Mouse (Mus musculus) adrenal gland, postnatal 4 days (tissue): ENCODE results near the gene Stag1. TPM values are rescaled to one million over a fixed set of nuclear protein-coding genes. Genes with fewer than 3 reads are reported as not detected.

Experiments used
- DNase-seq, 2 experiments: peaks; one replicate each; pipeline ENCODE4 v3.0.0; 2021 to 2022; ENCODE audit warnings: low spot score in 2 of 2, mixed read lengths in 2 of 2
- total RNA-seq, 2 experiments: library from RNA; stranded (reverse); gene quantifications; 2 replicates each; pipeline ENCODE4 v1.2.3; 2021

Gene Stag1
- total RNA-seq, 2 experiments from 2014 or later = 56.9 to 57.5 TPM

DNA sequence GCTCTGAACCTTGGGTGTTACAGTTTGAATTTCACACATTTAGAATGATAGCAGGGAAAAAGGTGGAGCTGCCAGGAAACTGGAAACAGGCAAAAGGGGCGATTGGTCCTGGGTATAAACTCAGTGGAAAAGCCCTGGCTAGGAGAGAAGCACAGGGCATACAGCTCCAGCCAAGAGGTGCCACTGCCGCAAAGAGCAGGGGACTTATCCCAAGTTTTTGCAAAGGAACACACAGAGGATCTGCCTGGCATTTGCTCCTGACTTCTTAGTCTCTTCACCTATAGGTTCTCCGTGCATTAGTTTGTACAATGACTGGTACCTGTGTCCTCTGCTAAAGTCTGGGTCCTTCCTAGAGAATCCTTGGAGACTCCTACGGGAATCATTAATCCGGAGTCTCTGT lies 5.6 kb downstream of the Stag1 start:
- no peak for DNase-seq

DNA sequence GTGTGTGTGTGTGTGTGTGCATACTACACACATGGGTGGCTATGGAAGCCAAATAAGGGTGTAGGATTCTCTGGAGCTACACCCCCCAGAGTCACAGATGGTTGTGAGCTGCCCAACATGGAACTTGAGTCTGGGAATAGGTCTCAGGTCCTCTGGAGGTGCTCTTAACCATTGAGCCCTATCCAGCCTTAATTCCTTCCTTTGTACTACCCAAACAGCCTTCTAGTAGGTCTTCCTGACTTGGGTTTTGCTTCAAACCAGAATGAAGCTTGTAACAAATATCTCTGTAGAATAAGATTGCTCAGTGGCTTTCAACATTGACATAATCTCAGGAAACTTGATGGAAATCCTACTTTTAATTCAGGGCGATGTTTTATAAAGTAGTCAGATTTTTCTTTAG lies 7.9 kb downstream of the Stag1 start:
- DNase-seq = no peak

DNA sequence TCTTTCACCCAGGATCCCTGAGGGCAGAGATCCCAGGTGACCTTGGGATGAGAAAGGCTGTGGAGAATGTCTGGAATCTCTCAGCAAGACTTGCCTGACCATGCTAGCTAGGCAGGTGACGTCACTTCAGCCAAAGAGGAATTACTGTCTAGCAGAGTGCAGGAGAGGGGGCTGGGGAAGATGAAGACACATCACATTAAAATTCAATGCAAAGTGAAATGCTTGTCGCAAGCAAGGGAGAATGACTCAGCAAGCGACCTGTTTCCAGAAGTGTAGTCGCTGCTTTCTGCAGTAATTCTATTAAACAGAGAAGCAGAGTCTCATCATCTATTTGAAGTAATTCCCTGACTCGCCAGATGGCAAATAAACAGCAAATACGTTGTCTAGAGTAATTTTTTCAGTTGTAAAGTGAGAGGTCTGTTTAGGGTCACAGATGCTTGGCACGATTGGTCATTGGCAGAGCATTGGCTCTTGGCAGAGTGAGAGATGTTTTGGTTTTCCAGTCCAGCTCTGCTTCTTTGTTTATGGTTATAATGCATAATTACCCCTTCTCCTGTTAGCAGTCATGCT lies 8.5 kb downstream of the Stag1 start:
- no peak for DNase-seq

DNA sequence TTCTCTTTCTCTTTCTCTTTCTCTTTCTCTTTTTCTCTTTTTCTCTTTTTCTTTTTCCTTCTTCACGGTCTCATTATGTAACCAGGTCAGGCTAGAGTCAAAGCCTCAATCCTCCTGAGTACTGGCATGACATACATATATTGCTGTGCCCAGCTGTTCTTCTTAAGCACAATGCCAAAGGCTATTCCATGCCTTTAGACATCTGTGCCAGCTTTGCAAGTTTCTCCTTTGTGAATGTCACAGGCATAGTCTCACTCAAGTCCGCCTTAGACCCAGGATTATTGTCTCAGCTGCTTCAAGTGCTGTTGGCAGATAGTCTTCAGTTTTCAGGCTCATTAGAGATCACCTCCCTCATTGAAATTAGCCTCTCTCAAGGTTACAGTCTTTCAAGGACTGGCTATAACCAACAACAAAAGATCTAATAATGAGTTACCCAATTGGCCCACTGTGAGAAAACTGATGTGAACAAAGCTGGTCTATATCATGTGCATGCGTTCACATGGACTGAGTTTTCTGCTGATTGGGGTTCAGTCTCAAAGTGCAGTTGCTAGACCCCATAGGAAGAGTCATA lies 16.0 kb downstream of the Stag1 start:
- no peak for DNase-seq

DNA sequence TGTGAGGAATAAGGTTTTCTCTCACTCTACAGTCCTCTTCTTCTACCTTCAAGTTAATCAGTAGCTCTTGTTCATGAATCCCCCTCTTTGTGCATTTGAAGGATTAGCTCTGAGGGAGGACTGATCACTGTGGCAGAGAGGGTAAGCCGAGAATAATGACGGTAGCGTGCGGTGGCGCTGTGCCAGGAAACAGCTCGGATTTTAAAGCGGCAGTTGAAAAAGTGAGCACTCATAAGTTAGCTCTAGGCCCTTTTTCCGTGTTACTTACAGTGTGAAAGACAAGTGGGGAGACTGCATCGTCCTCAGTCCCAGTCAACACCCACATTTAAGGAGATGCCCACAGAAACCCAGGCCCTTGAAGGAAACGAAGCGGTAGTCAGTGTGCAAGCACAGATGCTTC lies 19.3 kb downstream of the Stag1 start:
- DNase-seq = no peak

DNA sequence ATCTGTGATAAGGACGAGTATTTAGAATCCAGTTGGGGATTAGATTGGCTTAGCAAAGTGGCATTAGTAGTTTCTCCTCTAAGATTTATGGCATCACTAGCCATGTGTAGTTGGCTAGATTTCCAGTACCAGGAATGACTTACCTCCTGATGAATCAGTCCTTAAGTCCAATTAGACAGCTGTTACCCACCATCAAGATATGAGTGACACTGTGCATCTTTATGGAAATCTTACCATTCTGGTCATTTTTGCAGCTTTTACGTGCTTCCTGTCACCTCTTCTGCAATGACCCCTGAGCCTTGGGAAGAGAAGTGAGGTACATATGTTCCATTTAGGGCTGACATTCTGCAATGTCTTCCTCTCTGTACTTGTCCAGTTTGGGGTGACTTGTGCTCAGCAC lies 28.7 kb downstream of the Stag1 start:
- no peak for DNase-seq

DNA sequence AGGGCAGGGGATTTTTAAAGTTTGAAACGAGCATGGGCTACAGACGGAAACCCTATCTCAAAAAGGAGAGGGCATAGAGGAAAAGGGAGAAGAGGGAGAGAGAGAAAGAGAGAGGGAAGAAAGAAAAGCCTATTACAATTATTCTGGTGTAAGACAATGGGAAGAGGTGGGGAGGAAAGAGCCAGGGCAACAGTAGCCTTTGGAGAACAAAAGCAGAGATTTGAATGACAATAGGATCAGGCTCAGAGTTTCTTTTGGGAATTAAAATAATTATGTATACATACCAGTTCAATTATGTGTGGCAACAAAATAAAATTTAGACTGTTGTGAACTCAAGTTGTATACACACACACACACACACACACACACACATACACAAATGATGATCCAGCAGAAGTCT lies 43.2 kb downstream of the Stag1 start:
- DNase-seq = no peak

DNA sequence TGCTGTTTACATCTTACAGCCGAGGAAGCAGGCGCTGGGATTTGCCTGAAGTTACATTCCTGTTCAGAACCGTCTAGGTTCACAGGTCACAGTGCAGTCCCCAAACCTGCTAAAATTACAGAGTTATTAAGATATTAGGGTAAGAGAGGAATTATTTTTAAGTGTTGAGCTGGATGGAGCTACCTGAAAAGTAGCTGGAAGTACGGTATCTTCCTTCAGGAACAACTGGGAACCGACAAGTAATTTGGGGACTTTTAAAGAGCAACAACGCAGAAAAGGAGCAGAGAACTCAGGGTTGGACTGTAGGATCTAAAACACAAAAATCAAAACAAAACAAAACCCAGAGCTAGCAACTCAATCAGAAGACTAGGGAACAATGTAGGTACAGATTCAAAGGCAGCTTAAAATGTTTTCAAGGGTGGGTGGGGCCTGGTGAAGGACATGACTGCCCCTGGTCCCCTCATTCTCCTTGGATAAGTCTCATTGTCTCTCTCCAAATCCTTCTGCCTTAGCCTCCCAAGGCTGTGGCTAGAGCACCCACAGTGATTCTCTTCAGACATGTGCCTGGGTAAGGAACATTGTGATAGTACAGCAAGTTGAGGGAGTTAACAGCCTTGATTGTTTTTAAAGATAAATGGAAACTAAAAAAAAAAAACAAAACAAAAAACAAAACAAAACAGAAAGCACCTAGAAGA lies 43.9 kb downstream of the Stag1 start:
- DNase-seq = no peak

DNA sequence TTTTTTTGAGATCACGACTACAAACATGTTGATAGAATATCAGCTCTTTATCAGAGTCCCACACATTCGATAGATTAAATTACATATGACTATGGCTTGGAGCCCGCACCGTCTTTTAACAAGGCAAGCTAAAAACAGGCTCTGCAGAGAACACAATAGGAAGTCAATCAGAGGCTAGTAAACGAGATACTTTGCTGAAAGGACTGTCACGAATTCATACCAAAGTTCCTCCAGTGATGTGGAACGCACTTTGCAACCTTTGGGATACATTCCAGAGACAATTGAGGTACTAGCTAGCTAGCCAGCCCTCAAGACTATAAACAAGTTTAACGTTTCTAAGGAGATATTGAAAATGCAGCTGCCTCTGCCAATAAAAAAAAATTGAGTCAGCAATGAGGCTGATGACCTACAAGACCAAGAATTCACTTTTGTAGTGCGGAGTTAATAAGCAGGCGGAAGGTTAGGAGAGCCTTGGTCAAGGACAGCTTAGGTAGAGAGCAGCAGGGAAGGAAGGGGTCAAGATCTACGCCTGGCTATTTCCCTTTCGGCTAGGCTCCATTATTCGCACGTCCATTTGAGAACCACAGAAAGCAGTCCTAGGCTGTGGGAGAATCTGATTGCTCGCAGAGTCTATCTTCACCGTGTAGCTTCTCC lies 44.7 kb downstream of the Stag1 start:
- no peak for DNase-seq

DNA sequence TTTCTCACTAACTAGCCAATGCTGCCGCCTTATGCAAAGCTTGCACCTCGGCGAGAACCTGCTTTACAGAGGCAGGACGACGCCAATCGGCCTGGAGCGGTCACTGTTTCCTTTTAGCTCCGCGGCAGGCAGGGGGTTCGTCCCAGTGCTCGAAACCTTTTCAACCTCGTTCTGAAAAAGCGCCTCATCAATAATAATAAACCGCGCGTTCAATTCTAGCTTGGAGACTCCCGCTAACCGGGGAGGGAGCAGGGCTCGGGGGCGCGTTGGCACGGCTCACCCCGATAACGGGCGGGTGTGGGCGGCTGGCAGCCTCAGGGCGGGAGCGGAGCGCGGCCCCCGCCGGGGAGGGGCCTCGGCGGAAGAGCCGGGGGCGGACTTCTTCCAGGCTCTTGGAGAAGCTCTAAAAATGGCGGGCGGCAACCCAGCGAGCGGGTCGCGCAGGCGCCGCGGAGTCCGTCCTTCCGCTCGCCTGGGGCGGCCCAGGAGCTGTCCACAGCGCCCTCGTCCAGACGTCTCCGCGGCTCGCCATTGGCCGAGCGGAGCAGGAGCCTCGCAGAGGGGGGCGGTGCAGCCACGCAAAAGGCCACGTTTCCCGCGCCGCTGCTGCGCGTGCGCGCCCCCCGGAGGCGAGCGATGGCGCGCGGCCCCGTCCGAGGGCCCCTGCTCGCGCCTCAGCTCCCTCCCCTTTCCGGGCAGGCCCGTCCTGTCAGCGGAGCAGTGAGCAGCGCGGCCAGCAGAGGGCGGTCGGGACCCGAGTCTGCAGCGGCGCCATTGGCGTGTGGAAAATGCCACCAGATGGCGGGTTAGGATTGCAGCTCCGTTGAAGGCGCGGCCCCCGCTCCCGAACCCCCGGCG lies 45.5 kb downstream of the Stag1 start:
- peak; percentile 99 to 100 for DNase-seq

DNA sequence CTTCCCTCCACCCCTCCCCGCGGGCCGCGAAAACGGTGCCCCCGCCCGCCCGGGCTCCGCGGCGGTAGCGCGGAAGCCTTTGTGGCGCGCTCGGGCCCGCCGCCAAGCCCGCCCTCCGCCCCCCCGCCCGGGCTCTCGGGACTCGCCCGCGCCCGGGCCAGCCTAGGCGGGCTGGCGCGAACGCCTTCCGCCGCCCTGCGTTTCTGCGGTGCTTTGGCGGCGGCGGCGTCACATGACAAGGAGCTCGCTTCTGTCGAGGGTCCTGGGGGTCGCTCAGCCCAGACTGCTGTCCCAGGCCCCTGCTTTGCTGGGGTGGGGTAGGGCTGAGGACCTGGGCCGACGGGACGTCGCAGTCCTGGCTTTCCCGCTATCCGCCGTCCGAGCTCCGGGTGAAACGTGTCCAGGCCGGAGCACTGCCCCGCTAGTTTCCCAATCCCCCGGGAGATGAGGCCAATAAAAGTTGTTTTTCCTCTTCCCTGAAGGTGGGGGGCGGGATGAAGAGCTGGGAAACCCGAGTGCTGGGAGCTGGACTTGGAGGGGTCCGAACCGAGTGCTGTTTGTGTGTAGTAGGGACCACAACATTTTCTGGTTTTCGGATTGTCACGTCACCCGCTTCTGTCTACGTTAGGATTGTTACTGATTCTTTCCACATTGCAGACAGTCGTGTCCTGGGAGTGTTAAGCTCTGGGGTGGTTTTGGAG lies 46.6 kb downstream of the Stag1 start:
- peak; percentile 34 to 47 for DNase-seq

DNA sequence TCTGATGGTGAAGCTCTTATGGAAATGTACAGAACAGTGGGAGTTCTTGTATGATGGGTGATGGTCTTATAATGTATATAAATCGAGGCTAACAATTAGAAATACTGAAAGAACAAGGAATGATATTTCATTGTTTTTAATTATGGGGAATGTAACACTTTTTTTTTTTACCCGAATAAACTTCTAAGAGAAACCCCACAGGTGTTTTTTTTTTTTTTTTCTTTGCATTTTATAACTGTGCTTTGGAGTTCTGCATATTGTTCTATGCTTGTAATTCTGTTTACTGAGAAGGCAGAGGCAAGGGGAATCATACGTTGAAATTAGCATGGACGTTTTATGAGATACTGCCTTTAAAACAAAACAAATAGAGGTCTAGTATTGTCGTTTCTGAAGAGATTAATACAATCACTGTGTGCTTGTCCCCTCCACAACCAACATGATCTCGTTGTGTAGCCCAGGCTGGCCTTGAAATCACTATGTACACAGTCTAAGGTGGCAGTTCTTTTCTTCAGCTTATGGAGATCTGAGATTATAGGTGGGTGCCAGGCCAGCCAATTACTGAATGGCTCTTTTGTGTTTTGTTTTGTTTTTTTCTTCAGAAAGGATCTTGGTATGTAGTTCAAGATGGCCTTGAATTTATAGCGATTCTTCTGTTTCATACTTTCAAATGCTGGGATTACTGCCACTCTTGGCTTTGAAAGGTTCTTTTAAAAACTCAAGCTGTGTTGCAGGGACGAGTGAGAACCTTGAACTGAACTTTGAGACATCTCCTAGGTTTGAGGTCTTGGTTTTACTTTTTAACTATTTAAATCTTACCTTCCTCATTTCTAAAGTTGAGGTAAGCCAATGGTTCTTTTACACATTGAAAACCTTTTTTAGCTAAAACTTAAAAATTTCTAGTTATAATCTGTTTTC lies 47.7 kb downstream of the Stag1 start:
- no peak for DNase-seq

DNA sequence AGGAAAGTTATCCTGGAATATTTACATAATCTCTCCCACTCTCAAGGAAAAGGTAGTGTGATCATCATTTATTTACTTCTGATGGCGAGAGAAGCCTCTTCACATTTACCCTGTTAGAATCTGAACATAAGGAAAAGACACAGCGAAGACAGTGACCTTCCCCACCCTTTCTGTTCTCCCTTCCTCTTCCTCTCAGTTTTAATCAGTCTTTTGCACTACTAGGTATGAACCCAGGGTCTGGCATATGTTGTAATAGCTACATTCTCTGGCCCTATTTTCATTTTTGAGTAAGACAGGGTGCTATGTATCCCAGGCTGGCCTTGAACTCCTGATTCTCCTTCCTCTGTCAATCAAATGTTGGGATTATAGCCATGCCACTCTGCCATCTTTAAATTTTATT lies 48.7 kb downstream of the Stag1 start:
- no peak for DNase-seq

DNA sequence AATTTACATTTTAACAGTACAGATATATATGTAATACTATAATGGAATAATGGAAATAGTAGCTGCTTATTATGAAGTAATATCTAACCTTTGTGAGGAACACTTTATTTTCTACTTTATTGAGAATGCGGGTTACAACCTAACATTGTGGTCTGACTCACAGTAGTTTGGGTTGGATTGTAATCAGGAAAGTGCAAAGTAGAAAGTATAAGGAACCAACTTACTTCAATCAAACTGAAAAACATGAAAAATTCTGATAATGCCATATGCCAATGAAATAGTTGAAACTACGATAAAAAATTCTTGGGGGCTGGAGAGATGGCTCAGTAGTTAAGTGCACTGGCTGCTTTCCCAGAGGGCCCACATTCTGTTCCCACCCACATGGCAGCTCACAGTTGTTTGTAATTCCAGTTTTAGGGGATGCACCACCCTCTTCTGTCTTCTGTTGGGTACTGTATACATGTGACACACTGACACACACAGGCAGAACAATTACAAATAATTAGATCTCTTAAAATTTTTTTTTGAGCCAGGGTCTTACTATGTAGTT lies 50.3 kb downstream of the Stag1 start:
- DNase-seq = no peak

DNA sequence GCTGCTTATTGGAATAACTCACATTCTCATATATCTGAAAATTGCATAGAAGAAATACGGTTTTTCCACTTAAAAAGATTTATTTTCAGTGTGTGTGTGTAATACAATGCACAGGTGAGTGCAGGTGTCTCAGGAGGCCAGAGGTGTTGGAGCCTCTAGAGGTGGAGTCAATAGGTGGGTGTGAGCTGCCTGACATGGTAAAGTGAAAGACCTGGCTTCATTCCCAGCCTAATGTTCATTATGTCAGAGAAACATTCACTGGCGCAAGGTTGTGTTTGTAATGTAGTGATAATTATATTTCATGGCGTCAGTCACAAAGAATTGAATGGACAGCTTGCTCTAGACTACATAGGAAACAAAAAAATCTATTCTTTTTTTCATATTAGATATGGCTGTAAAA lies 56.5 kb downstream of the Stag1 start:
- DNase-seq = no peak

DNA sequence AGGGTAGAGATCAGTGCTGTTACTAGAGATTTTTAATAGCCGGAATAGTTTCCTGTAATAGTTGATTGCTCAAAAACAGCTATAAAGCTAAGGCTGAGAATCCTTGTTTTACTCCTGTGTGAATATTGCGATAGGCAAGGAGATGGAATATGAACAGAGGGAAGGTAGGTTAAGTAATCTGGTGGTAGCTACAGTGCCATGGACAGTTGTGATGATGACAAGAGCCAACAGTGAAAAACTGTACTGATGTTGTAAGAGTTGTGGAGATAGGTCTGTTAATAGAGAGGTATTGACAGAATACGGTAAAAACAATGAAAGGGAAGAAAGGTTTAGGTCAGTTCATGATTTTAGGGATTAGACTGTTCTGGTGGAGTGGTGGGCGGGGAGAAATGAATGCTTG lies 58.5 kb downstream of the Stag1 start:
- no peak for DNase-seq

DNA sequence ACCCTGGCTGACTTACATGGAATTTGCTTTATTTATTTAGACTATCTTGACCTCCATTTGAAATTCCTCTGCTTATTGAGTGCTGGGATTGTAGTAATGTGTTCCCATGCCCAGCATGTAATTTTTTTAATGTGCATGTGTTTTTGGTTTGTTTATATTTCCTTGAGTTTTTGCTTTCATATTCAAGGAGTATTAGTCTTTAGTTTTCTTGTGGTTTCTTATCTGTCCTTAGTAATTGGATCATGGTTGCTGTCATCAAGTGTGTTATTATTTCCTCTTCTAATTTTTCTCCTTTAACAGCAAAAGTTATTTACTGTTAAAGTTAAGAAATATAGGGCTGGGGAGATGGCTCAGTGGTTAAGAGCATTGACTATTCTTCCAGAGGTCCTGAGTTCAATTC lies 63.0 kb downstream of the Stag1 start:
- no peak for DNase-seq

DNA sequence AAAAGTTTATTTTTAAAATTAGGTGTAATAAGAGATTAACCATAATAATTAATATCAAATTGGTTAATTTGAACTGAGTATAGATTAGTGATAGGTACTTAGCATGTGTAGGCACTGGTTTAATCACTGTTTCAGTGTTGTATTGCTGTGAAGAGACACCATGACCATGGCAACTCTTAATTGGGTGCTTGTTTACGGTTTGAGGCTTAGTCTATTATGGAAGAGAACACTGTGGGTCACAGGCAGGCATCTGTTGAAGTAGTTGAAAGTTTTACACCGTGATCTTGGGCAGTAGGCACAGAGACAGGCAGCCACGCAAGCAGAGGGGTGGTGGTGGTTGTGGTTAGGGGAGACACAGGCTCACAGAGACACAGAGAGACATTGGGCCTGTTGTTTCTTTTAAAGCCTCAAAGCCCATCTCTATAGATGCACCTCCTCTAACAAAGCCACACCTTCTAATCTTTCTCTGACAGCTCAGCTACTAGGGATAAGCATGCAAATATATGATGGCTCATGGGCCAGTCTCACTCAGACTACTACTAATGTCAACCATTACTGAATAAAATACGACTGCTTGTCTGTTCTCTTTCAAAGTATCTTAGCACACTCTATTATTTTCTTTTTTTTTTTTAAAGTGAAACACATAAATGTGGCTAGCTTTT lies 66.0 kb downstream of the Stag1 start:
- DNase-seq = no peak

DNA sequence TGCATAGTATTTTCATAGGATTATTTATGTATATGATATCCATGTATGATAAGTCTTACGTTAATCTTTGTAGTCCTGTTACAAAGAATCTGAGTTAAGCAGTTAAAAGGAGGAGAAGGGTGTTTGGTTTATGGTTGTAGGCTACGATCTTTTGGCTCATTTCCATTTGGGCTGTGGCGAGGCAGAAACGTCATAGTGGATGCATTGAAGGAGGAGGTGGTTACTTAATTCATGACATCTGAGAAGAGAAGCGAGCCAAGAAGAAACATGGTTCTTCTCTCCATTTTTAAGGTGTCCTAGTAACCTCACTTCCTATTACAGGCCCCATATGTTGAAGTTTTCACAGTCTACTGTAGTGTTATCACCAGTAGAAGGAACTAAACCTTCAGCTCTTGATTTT lies 72.6 kb downstream of the Stag1 start:
- no peak for DNase-seq
